8 mouse cellular contexts compared by ENCODE assay signal in the genomic region with DNA sequence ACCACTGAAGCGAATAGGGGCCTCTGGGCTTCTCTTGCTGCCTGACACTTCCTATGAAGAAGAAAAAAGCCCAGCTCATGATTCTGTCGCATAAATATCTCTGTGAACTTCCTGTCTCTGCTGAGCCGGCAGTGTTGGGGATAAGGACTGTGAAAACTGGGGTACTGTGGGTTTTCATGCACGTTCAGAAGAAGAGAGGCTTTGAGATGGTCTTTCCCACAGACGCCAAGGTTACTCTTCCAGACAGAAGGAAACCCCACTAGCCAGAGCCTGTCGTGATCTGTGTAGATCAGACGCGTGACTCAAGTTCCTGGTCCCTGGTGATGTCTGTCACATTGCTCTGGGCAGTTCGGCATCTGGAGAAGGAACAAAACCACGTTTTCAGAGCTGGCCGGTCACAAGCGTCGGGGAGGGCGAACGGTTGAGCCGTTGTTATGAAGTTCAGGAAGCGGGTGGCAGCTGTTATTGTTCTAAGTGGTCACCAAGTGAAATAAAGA. TPM values are rescaled to one million over a fixed set of nuclear protein-coding genes. Genes with fewer than 3 reads are reported as not detected.
A peak's percentile ranks its signal among the peaks of the same experiment; 100 is the strongest.
DNase-seq lines count a peak whose midpoint lies in the region; ATAC-seq and TF ChIP-seq lines count a peak whose summit lies in the region.

No protein-coding gene starts in this region.

- no peaks in the 10 kb centered on the region for H3K4me1 ChIP-seq in forebrain, embryonic 11.5 days (replicated peaks; ENCODE audit: control insufficient read depth, insufficient read depth, low read length)
- no peaks in the 10 kb centered on the region for H3K4me1 ChIP-seq in forebrain, postnatal 0 days (ENCODE audit: insufficient read depth)
- H3K4me1 ChIP-seq in heart, embryonic 13.5 days, result peaks cover 30% of the 10 kb centered on the region

- intact Hi-C loops in left cerebral cortex, postnatal 4 days (cut with DNase I), result no loop called here

- no peak overlapping the region for H3K4me3 ChIP-seq in forebrain, embryonic 11.5 days (ENCODE audit: low read depth, low read length)
- no peak overlapping the region for H3K4me3 ChIP-seq in forebrain, postnatal 0 days (ENCODE audit: low read depth, low read length)
- no peak overlapping the region for H3K4me3 ChIP-seq in heart, embryonic 13.5 days

- no peaks in the 10 kb centered on the region for H3K27me3 ChIP-seq in forebrain, embryonic 11.5 days (ENCODE audit: control insufficient read depth, insufficient read depth, low read length)
- no peaks in the 10 kb centered on the region for H3K27me3 ChIP-seq in forebrain, postnatal 0 days (ENCODE audit: insufficient read depth, low read length)
- no peaks in the 10 kb centered on the region for H3K27me3 ChIP-seq in heart, embryonic 13.5 days (replicated peaks)

- no peaks in the 10 kb centered on the region for H3K9me3 ChIP-seq in forebrain, embryonic 11.5 days (ENCODE audit: control insufficient read depth, low read length)
- H3K9me3 ChIP-seq in forebrain, postnatal 0 days (ENCODE audit: low read length), result no peaks in the 10 kb centered on the region
- no peaks in the 10 kb centered on the region for H3K9me3 ChIP-seq in heart, embryonic 13.5 days

- H3K27ac ChIP-seq in forebrain, embryonic 11.5 days (ENCODE audit: low read depth, low read length), result 0 out of 2 replicates have a peak overlapping the region, but pooled peaks have one; percentile 8
- no peak overlapping the region for H3K27ac ChIP-seq in forebrain, postnatal 0 days (ENCODE audit: low read depth, low read length)
- H3K27ac ChIP-seq in heart, embryonic 13.5 days (replicated peaks), result peak overlapping the region; percentile 79

- no peaks in the 10 kb centered on the region for H3K36me3 ChIP-seq in forebrain, embryonic 11.5 days (ENCODE audit: control insufficient read depth, insufficient read depth, low read length)
- no peaks in the 10 kb centered on the region for H3K36me3 ChIP-seq in forebrain, postnatal 0 days (ENCODE audit: insufficient read depth)
- H3K36me3 ChIP-seq in heart, embryonic 13.5 days, result no peaks in the 10 kb centered on the region

- TF ChIP-seq CTCF in forebrain, postnatal 0 days (IDR thresholded peaks at IDR 0.05; ENCODE audit: low read depth), result no peak

- no peak overlapping the region for H3K9ac ChIP-seq in forebrain, embryonic 11.5 days (ENCODE audit: low read length)
- no peak overlapping the region for H3K9ac ChIP-seq in forebrain, postnatal 0 days
- H3K9ac ChIP-seq in heart, embryonic 13.5 days, result no peak overlapping the region

- 79% methylated on average over 17 of the region's 17 CpGs for WGBS in forebrain, embryonic 11.5 days
- WGBS in forebrain, postnatal 0 days, result 81% methylated on average over 17 of the region's 17 CpGs
- 51% methylated on average over 17 of the region's 17 CpGs for WGBS in heart, embryonic 13.5 days

- no peak for DNase-seq in forebrain, embryonic 11.5 days (ENCODE audit: low spot score)
- DNase-seq in forebrain, postnatal 0 days, result no peak
- DNase-seq in adrenal gland, postnatal 10 days, result peak; percentile 29
- DNase-seq in kidney, postnatal 14 days, result peak; percentile 78
- DNase-seq in frontal cortex, postnatal 14 days (ENCODE audit: low spot score in 2 of 2), result no peak
- no peak for DNase-seq in left cerebral cortex, postnatal 4 days

- no peak overlapping the region for H3K4me2 ChIP-seq in forebrain, embryonic 11.5 days (ENCODE audit: low read depth, low read length, severe bottlenecking)
- no peak overlapping the region for H3K4me2 ChIP-seq in forebrain, postnatal 0 days (ENCODE audit: low read depth)
- peak overlapping the region; percentile 35 for H3K4me2 ChIP-seq in heart, embryonic 13.5 days

- no peak for ATAC-seq in forebrain, embryonic 11.5 days (replicated peaks; ENCODE audit: low FRiP score)
- no peak for ATAC-seq in forebrain, postnatal 0 days
- ATAC-seq in heart, embryonic 13.5 days (ENCODE audit: extremely low read depth, insufficient number of reproducible peaks, low FRiP score, low TSS enrichment), result no peak
- ATAC-seq in megakaryocyte, adult 5-6 weeks (ENCODE audit: poor library complexity, severe bottlenecking), result peak; percentile 34

RNA-seq across cellular contexts. Expression of a gene that starts 20.1 kb away (rescaled TPM):
- 3.6 and 5.0 TPM in 2 replicates for polyA plus RNA-seq in forebrain, embryonic 11.5 days (2014; fragmentation: Nextera tagmentation; extraction: Ambion mirVana)
- total RNA-seq in forebrain, postnatal 0 days (2014; rRNA removed), result 4.5 and 25.4 TPM in 2 replicates
- 2.7 and 3.0 TPM in 2 replicates for polyA plus RNA-seq in forebrain, postnatal 0 days (2015; fragmentation: Nextera tagmentation; extraction: Ambion mirVana)
- total RNA-seq in adrenal gland, postnatal 10 days (2021), result 10 to 100 TPM; 15.8 to 18.8 TPM
- 6.0 and 6.2 TPM in 2 replicates for polyA plus RNA-seq in heart, embryonic 13.5 days (2015; fragmentation: Nextera tagmentation; extraction: Ambion mirVana)
- 99.6 and 105 TPM in 2 replicates for total RNA-seq in megakaryocyte, adult 5-6 weeks (2015)
- 88.0 and 148 TPM in 2 replicates for total RNA-seq in megakaryocyte, adult 5-6 weeks (2017)
- total RNA-seq in left cerebral cortex, postnatal 4 days (2021), result 10 to 100 TPM; 10.2 to 10.7 TPM

Comparison
In these comparisons a context has a peak if more than half of its experiments do, and no peak if none do; other contexts are left out.
1. DNase-seq: peak in adrenal gland, postnatal 10 days (single experiment) and kidney, postnatal 14 days (single experiment); none in forebrain, embryonic 11.5 days (single experiment), forebrain, postnatal 0 days (single experiment), frontal cortex, postnatal 14 days (0 of 2) and left cerebral cortex, postnatal 4 days (single experiment).